Comparison of ENCODE assay signal across 26 mouse cellular contexts in genomic region chr9:62945346-62945745, GRCm38 (mm10). TPM values are rescaled to one million over a fixed set of nuclear protein-coding genes. Genes with fewer than 3 reads are reported as not detected.
DNase-seq lines count a peak whose midpoint lies in the region; ATAC-seq and TF ChIP-seq lines count a peak whose summit lies in the region.
"Had no signal": no experiment of that assay in that cellular context is flagged by ENCODE, and none has a peak within 500 bp of the region (broad histone marks: within the 10 kb centered on the region; RNA-seq: fewer than 3 reads in every experiment).

No protein-coding gene starts in this region.

- H3K9ac ChIP-seq in lung, postnatal 0 days (replicated peaks; ENCODE audit: low read depth), result no peak overlapping the region
- H3K9ac ChIP-seq: embryonic facial prominence, embryonic 12.5 days; embryonic facial prominence, embryonic 15.5 days; forebrain, postnatal 0 days; heart, embryonic 12.5 days; heart, embryonic 15.5 days; hindbrain, embryonic 13.5 days had no signal

- TF ChIP-seq EP300 in lung, postnatal 0 days (IDR thresholded peaks at IDR 0.05), result no peak

- no peaks in the 10 kb centered on the region for H3K36me3 ChIP-seq in lung, postnatal 0 days (ENCODE audit: insufficient read depth, low read length)
- H3K36me3 ChIP-seq: embryonic facial prominence, embryonic 15.5 days had no signal

- H3K9me3 ChIP-seq in lung, postnatal 0 days (ENCODE audit: low read length), result no peaks in the 10 kb centered on the region
- H3K9me3 ChIP-seq: embryonic facial prominence, embryonic 12.5 days; embryonic facial prominence, embryonic 15.5 days; heart, embryonic 15.5 days; hindbrain, embryonic 10.5 days; hindbrain, embryonic 13.5 days had no signal

- no peaks in the 10 kb centered on the region for H3K27me3 ChIP-seq in lung, postnatal 0 days (replicated peaks; ENCODE audit: insufficient read depth, low read length)
- H3K27me3 ChIP-seq: embryonic facial prominence, embryonic 12.5 days; embryonic facial prominence, embryonic 15.5 days; heart, embryonic 12.5 days; heart, embryonic 15.5 days; hindbrain, embryonic 13.5 days had no signal

- 83% methylated on average over 6 of the region's 6 CpGs for WGBS in lung, postnatal 0 days

- H3K4me1 ChIP-seq in lung, postnatal 0 days (ENCODE audit: insufficient read depth, low read depth, low read length), result 0 out of 2 replicates have a peak, but pooled peaks cover 2% of the 10 kb centered on the region
- H3K4me1 ChIP-seq: hindbrain, embryonic 10.5 days had no signal

- TF ChIP-seq CTCF in lung, postnatal 0 days (IDR thresholded peaks at IDR 0.05), result no peak

- no peak for ATAC-seq in cerebellum, adult (ENCODE audit: insufficient number of reproducible peaks, low FRiP score, low TSS enrichment)
- no peak for ATAC-seq in lung, postnatal 0 days
- ATAC-seq: activated CD4-positive, CD25-positive, alpha-beta regulatory T cell, adult 4 months; forebrain, embryonic 14.5 days; forebrain, postnatal 0 days; hindbrain, postnatal 0 days; inflammation-experienced regulatory T-cells, adult 6 months; intestine, embryonic 16.5 days had no signal

- no peak overlapping the region for H3K4me2 ChIP-seq in lung, postnatal 0 days (replicated peaks; ENCODE audit: low read depth, low read length)
- H3K4me2 ChIP-seq: embryonic facial prominence, embryonic 12.5 days; embryonic facial prominence, embryonic 15.5 days; heart, embryonic 12.5 days; heart, embryonic 15.5 days; hindbrain, embryonic 13.5 days had no signal

- DNase-seq in cerebellum, adult 18-20 months, result peak; percentile 45 to 49
- peak; percentile 35 for DNase-seq in cerebellum, adult 9-10 months
- DNase-seq in cerebellum, postnatal 4 days (ENCODE audit: low spot score in 2 of 2), result no peak
- DNase-seq in cerebellum, postnatal 25 days, result peak; percentile 24 to 65
- DNase-seq in layer of hippocampus, adult 8-10 months (ENCODE audit: low spot score in 2 of 2), result no peak
- DNase-seq in lung, postnatal 0 days (ENCODE audit: low spot score), result no peak
- DNase-seq: adrenal gland, adult 8-10 months; adrenal gland, postnatal 25 days; forebrain, postnatal 0 days; gastrocnemius, postnatal 25 days; heart, adult 18-20 months; heart, postnatal 10 days; heart, postnatal 36 days; kidney, adult 18-20 months had no signal

- no peak overlapping the region for H3K4me3 ChIP-seq in lung, postnatal 0 days (ENCODE audit: low read depth, low read length)
- H3K4me3 ChIP-seq: embryonic facial prominence, embryonic 12.5 days; embryonic facial prominence, embryonic 15.5 days; heart, embryonic 12.5 days; heart, embryonic 15.5 days; hindbrain, embryonic 10.5 days; hindbrain, embryonic 13.5 days had no signal

- no peak overlapping the region for H3K27ac ChIP-seq in lung, postnatal 0 days (ENCODE audit: low read length)
- H3K27ac ChIP-seq: embryonic facial prominence, embryonic 12.5 days; embryonic facial prominence, embryonic 15.5 days; heart, embryonic 15.5 days; hindbrain, embryonic 10.5 days; hindbrain, embryonic 13.5 days; hindbrain, postnatal 0 days had no signal

RNA-seq across cellular contexts. Expression of gene Pias1, which starts 42.4 kb away (rescaled TPM):
- total RNA-seq in layer of hippocampus, adult 8-10 months (2022), result 10 to 100 TPM; 61.6 to 75.9 (median 74.3) TPM
- polyA plus RNA-seq in lung, postnatal 0 days (2015; fragmentation: Nextera tagmentation; extraction: Ambion mirVana), result 58.1 and 59.6 TPM in 2 replicates

Comparison
In these comparisons a context has a peak if more than half of its experiments do, and no peak if none do; other contexts are left out.
1. DNase-seq: peak in cerebellum, adult 18-20 months (2 of 2), cerebellum, adult 9-10 months (single experiment) and cerebellum, postnatal 25 days (2 of 2); none in cerebellum, postnatal 4 days (0 of 2), layer of hippocampus, adult 8-10 months (0 of 2) and lung, postnatal 0 days (single experiment).